Mouse (Mus musculus): ENCODE results near the gene Misp. TPM values are rescaled to one million over a fixed set of nuclear protein-coding genes. Genes with fewer than 3 reads are reported as not detected.
A peak's percentile ranks its signal among the peaks of the same experiment; 100 is the strongest.

Gene Misp
- polyA plus RNA-seq, 1 experiment from 2014 or later, result 6.1 TPM

DNA sequence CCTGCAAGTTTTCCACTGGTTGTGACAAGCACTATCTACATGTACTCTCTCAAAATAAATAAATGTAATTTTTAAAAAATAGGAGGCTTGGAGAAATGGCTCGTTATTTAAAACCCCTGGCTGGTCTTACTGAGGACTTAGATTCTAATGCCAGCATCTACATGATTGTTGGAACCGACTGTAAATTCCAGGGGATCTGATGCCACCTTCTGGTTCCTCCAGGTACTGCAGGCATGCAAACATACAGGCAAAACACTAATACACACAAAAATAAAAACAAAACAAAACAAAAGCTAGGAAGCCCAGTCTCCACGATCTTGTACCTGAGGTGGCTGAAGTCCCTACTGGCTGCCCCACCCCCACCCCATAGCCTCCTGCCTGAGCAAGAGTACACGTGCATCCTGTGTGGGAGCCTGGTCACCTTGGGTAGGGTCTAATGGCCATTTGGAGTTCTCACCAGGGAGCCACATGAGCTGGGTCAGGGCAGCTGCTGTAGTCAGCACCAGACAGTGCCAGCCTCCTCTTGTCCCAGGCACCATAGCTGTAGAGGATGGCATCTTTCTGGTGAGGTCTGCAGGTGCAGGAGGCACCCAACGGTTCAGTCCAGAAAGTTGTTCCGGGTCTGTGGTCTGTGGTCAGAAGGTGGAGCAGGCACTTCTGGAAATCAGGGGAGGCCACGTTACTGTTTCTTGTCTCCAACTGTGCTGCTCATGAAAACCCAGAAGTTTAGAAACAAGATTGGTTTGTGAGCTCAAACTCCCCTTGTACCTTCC, 32.2 kb upstream of the Misp start:
- WGBS, result 33% methylated on average over 7 of the region's 7 CpGs
- H3K4me2 ChIP-seq, result no peak overlapping the region
- H3K9ac ChIP-seq, result no peak overlapping the region
- no peaks in the 10 kb centered on the region for H3K9me3 ChIP-seq (ENCODE audit: low read depth, low read length)
- no peaks in the 10 kb centered on the region for H3K4me1 ChIP-seq (ENCODE audit: insufficient read depth)
- DNase-seq (peak; percentile 91), ATAC-seq (ENCODE audit: insufficient read depth) (no peak)
- 0 out of 2 replicates have a peak, but pooled peaks cover 5% of the 10 kb centered on the region for H3K27me3 ChIP-seq (ENCODE audit: insufficient read depth, low read length)
- H3K27ac ChIP-seq (ENCODE audit: low read depth), result no peak overlapping the region
- no peak overlapping the region for H3K4me3 ChIP-seq (ENCODE audit: low read depth, low read length)
- TF ChIP-seq CTCF (IDR thresholded peaks at IDR 0.05; ENCODE audit: low read depth), result peak; percentile 89
- H3K36me3 ChIP-seq (ENCODE audit: insufficient read depth), result no peaks in the 10 kb centered on the region

- H3K4me1 ChIP-seq (ENCODE audit: insufficient read depth), result peaks cover 3% of the 10 kb centered on the region
- no peak overlapping the region for H3K9ac ChIP-seq
- no peak overlapping the region for H3K4me3 ChIP-seq (ENCODE audit: low read depth, low read length)
- H3K9me3 ChIP-seq (ENCODE audit: low read depth, low read length), result no peaks in the 10 kb centered on the region
- WGBS, result 48% methylated on average over 2 of the region's 2 CpGs
- DNase-seq, result no peak
- TF ChIP-seq CTCF (IDR thresholded peaks at IDR 0.05; ENCODE audit: low read depth), result no peak
- 0 out of 2 replicates have a peak, but pooled peaks cover 5% of the 10 kb centered on the region for H3K27me3 ChIP-seq (ENCODE audit: insufficient read depth, low read length)
- H3K27ac ChIP-seq (ENCODE audit: low read depth), result no peak overlapping the region
- H3K4me2 ChIP-seq, result no peak overlapping the region
- H3K36me3 ChIP-seq (ENCODE audit: insufficient read depth), result no peaks in the 10 kb centered on the region
- ATAC-seq (ENCODE audit: insufficient read depth), result no peak
These were observed 31.2 kb upstream of the Misp start for GRCm38 (mm10) chr10:79789581-79789980.

DNA sequence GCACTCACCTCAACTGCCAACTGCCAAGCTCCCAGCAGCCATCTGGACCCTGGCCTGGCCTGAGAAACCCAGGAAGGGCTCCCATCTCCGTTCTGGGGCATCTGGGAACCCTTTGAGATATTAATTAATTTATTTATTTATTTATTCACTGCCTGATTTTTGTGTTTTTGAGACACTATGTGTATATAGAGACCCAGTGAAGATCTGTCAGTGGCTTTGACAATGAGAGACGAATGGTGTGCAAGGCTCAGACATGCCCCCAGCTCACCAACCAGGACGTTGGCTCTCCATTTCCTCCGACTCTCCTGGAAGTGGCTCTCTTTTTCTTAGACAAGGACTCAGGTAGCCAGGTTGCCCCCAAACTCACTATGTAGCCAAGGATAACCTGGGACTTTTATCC, 29.9 kb upstream of the Misp start, which contains the start of gene Prss57:
TSS of gene Prss57 (minus strand) at position 101 of the 400 bp plus-strand sequence.
- H3K9ac ChIP-seq, result no peak within 1 kb of the TSS
- no peak for TF ChIP-seq CTCF (IDR thresholded peaks at IDR 0.05; ENCODE audit: low read depth)
- no peaks in the 10 kb centered on the region for H3K27me3 ChIP-seq (ENCODE audit: insufficient read depth, low read length)
- ATAC-seq (ENCODE audit: insufficient read depth), result no peak
- H3K4me1 ChIP-seq (ENCODE audit: insufficient read depth), result peaks cover 7% of the 10 kb centered on the region
- no peak within 1 kb of the TSS for H3K27ac ChIP-seq (ENCODE audit: low read depth)
- no peaks in the 10 kb centered on the region for H3K9me3 ChIP-seq (ENCODE audit: low read depth, low read length)
- no peak within 1 kb of the TSS for H3K4me3 ChIP-seq (ENCODE audit: low read depth, low read length)
- no peaks in the 10 kb centered on the region for H3K36me3 ChIP-seq (ENCODE audit: insufficient read depth)
- DNase-seq, result no peak
- WGBS, result 70% methylated on average over 4 of the region's 4 CpGs
- H3K4me2 ChIP-seq, result no peak within 1 kb of the TSS

DNA sequence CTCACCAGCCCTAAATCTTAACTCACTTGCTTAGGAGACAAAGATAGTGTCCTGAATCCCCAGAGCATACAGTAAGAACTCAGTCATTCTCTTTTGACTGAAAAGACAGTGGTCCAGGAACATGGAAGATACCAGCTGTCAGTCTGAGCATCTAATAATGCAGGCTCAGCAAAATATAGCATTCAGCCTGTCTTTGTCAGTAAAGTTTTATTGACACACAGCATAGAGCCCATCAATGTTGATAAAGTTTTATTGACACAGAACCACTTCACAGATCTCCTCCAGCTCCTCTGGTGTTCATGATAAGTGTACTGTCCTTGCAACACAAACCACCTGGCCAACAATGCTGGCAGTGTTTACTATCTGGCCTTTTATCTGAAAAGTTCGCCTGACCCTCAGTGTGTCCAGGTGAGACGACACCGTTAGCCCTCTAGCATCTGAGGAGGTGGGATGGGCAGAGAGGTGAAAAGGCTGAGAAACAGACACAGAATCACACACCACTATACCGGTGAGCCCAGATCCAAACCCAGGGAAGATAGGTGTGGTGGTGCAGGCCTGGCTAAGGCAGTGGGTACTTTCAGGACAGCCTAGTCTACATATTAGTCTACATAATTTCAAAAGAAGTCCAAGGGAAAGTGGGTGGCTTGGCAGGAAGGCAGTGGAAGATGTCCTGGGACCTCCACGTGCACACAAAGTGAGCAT, 28.3 kb upstream of the Misp start:
- H3K9me3 ChIP-seq (ENCODE audit: low read depth, low read length), result no peaks in the 10 kb centered on the region
- DNase-seq (no peak), ATAC-seq (ENCODE audit: insufficient read depth) (no peak)
- no peaks in the 10 kb centered on the region for H3K27me3 ChIP-seq (ENCODE audit: insufficient read depth, low read length)
- H3K4me2 ChIP-seq, result no peak overlapping the region; the same call in 1 of the 2 replicates
- TF ChIP-seq CTCF (IDR thresholded peaks at IDR 0.05; ENCODE audit: low read depth), result no peak
- 65% methylated on average over 5 of the region's 5 CpGs for WGBS
- 0 out of 2 replicates have a peak overlapping the region, but pooled peaks have one; percentile 88 for H3K9ac ChIP-seq
- H3K36me3 ChIP-seq (ENCODE audit: insufficient read depth), result no peaks in the 10 kb centered on the region
- H3K4me1 ChIP-seq (ENCODE audit: insufficient read depth), result peaks cover 7% of the 10 kb centered on the region
- 0 out of 2 replicates have a peak overlapping the region, but pooled peaks have one; percentile 92 for H3K4me3 ChIP-seq (ENCODE audit: low read depth, low read length)
- H3K27ac ChIP-seq (ENCODE audit: low read depth), result no peak overlapping the region

- no peaks in the 10 kb centered on the region for H3K27me3 ChIP-seq (ENCODE audit: insufficient read depth, low read length)
- peak within 1 kb of the TSS; percentile 92 for H3K4me3 ChIP-seq (ENCODE audit: low read depth, low read length)
- DNase-seq (peak; percentile 91), ATAC-seq (ENCODE audit: insufficient read depth) (peak; percentile 64)
- H3K4me1 ChIP-seq (ENCODE audit: insufficient read depth), result peaks cover 7% of the 10 kb centered on the region
- 6% methylated on average over 48 of the region's 51 CpGs for WGBS
- peak; percentile 74 for TF ChIP-seq CTCF (IDR thresholded peaks at IDR 0.05; ENCODE audit: low read depth)
- H3K9ac ChIP-seq, result peak within 1 kb of the TSS; percentile 88
- H3K9me3 ChIP-seq (ENCODE audit: low read depth, low read length), result no peaks in the 10 kb centered on the region
- H3K36me3 ChIP-seq (ENCODE audit: insufficient read depth), result no peaks in the 10 kb centered on the region
- H3K27ac ChIP-seq (ENCODE audit: low read depth), result peak within 1 kb of the TSS; percentile 80; the same call in 1 of the 2 replicates
- H3K4me2 ChIP-seq, result peak within 1 kb of the TSS; percentile 95
These were observed 27.6 kb upstream of the Misp start, which contains the start of gene Palm for GRCm38 (mm10) chr10:79793051-79793737. Palm (plus strand) TSS chr10:79793572.

DNA sequence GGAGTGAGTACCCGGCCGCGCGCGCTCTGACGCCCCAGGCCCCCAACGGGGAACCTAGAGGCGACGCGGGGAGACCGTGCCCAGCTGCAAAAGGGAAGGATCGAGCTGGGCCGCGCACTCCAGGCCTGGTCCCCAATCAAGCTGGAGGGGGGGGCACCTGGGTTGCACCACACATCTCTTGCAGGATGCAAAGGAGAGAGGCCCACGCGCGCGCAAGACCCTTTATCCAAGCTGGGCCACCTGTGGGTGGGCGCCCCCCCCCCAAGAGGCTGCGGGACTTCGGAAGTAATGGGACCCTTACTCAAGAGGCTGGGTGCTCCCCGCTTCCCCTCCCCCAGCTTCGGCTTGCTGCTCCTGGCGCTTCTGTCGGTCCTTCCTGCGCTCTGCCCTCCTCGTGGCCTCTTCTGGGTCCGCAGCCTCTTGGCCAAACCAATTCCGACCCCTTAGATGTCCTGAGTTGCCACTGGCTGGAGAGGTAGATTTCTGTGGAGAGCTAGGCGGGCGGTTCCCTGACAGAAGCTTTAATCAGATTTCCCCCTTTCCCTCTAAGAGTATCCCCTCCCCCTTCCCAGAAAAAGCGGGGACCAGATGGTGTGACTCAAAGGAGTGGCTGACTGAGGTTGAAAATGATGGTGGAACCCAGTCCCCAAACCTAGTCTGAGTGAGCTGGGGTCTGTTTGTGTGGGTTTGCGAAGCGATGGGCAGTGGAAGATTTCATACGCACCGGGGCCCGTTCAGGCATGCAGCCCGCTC, 26.9 kb upstream of the Misp start:
- H3K27me3 ChIP-seq (ENCODE audit: insufficient read depth, low read length), result no peaks in the 10 kb centered on the region
- H3K4me1 ChIP-seq (ENCODE audit: insufficient read depth), result peaks cover 7% of the 10 kb centered on the region
- H3K9me3 ChIP-seq (ENCODE audit: low read depth, low read length), result no peaks in the 10 kb centered on the region
- H3K27ac ChIP-seq (ENCODE audit: low read depth), result peak overlapping the region; percentile 80; the same call in 1 of the 2 replicates
- ATAC-seq (ENCODE audit: insufficient read depth), result peak; percentile 60
- peak overlapping the region; percentile 88 for H3K9ac ChIP-seq
- TF ChIP-seq CTCF (IDR thresholded peaks at IDR 0.05; ENCODE audit: low read depth), result no peak; the same call in 1 of the 2 replicates
- WGBS, result 1% methylated on average over 38 of the region's 38 CpGs
- H3K4me3 ChIP-seq (ENCODE audit: low read depth, low read length), result peak overlapping the region; percentile 92
- peak overlapping the region; percentile 95 for H3K4me2 ChIP-seq
- DNase-seq, result peak; percentile 64
- no peaks in the 10 kb centered on the region for H3K36me3 ChIP-seq (ENCODE audit: insufficient read depth)

Measured in lung, embryonic 14.5 days (tissue).